Comparison of ENCODE assay signal across 31 mouse cellular contexts in the genomic region with DNA sequence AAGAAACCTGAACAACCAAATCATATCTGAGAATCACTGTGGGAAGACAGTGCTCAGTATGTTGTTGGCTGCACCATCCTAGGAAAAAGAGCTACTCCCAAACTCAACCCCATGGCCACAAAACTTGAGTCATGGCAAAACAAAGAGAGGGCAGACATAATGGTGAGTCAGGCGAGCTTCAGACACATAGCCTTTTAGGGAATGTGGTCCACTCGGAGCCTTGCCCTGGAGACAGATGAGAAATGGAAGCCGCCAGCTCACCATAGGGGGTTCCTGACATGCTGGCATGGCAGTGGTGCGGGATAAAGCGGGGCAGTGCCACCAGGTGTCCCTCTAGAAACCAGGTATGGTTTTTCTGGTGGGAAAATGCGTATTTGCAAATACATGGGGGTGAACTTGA.
DNase-seq lines count a peak whose midpoint lies in the region; ATAC-seq and TF ChIP-seq lines count a peak whose summit lies in the region.
"Had no signal": no experiment of that assay in that cellular context is flagged by ENCODE, and none has a peak within 500 bp of the region (broad histone marks: within the 10 kb centered on the region; RNA-seq: fewer than 3 reads in every experiment).

No protein-coding gene starts in this region.

- peak; percentile 42 to 64 for DNase-seq in cerebellum, postnatal 14 days
- peak; percentile 68 for DNase-seq in 3134 (ENCODE audit: extremely low read depth, insufficient read length, low spot score)
- DNase-seq in 3T3-L1 (ENCODE audit: low read depth, low spot score): peak; percentile 83
- DNase-seq in spleen, postnatal 14 days (ENCODE audit: low spot score in 2 of 2): no peak
- DNase-seq in c-Kit-positive CD71-positive TER-119-positive erythroid progenitor cells, embryonic 14.5 days (ENCODE audit: low spot score): no peak
- DNase-seq: cerebellum, adult 11 months; cerebellum, adult 9-10 months; gastrocnemius, adult 2 months; gastrocnemius, postnatal 36 days; heart, adult 2 months; heart, postnatal 10 days; kidney, adult 11 months; kidney, postnatal 14 days; liver, postnatal 0 days; lung, postnatal 36 days; right cerebral cortex, postnatal 14 days; thymus, postnatal 25 days had no signal

- peak overlapping the region; percentile 78 for H3K27ac ChIP-seq in embryonic fibroblast, embryonic 13.5 days (ENCODE audit: insufficient read depth, low read length)
- H3K27ac ChIP-seq: embryonic facial prominence, embryonic 10.5 days; heart, adult 2 months; hindbrain, embryonic 15.5 days; left cerebral cortex, adult 2 months; liver, embryonic 12.5 days; midbrain, embryonic 12.5 days; neural tube, embryonic 13.5 days had no signal

- TF ChIP-seq POLR2A in embryonic fibroblast, embryonic 13.5 days (IDR thresholded peaks at IDR 0.05; ENCODE audit: low read depth, low read length): no peak

- peaks cover 7% of the 10 kb centered on the region; the same call in 1 of the 2 replicates for H3K4me1 ChIP-seq in embryonic fibroblast, embryonic 13.5 days (ENCODE audit: control insufficient read depth, insufficient read depth, low read length)
- H3K4me1 ChIP-seq: hindbrain, embryonic 15.5 days; midbrain, embryonic 12.5 days had no signal

- H3K4me3 ChIP-seq in embryonic fibroblast, embryonic 13.5 days (ENCODE audit: insufficient read depth, low read length): no peak overlapping the region
- H3K4me3 ChIP-seq: embryonic facial prominence, embryonic 10.5 days; embryonic facial prominence, embryonic 15.5 days; gastrocnemius, adult 2 months; heart, adult 2 months; heart, embryonic 13.5 days; hindbrain, embryonic 15.5 days; left cerebral cortex, adult 2 months; liver, embryonic 12.5 days; midbrain, embryonic 12.5 days; neural tube, embryonic 13.5 days had no signal

- ATAC-seq in cerebellum, adult (ENCODE audit: insufficient number of reproducible peaks, low FRiP score, low TSS enrichment): no peak
- ATAC-seq: activated CD4-positive, CD25-positive, alpha-beta regulatory T cell, adult 4 months; CD4-positive, CD25-positive, alpha-beta regulatory T cell, adult 4 months; forebrain, embryonic 16.5 days; inflammation-experienced regulatory T-cells, adult 6 months; liver, embryonic 12.5 days; liver, postnatal 0 days had no signal

- TF ChIP-seq CTCF in embryonic fibroblast, embryonic 13.5 days (IDR thresholded peaks at IDR 0.05; ENCODE audit: borderline replicate concordance, insufficient read depth, low read length): no peak

Comparison
In these comparisons a context has a peak if more than half of its experiments do, and no peak if none do; other contexts are left out.
1. DNase-seq: peak in cerebellum, postnatal 14 days (2 of 2), 3134 (single experiment) and 3T3-L1 (single experiment); none in spleen, postnatal 14 days (0 of 2) and c-Kit-positive CD71-positive TER-119-positive erythroid progenitor cells, embryonic 14.5 days (single experiment).